Mouse (Mus musculus) lung, postnatal 0 days (tissue): ENCODE data around the gene Myo10.

Source experiments
- CTCF ChIP-seq: IDR thresholded peaks from 2 replicates; pipeline ENCODE4 v1.5.1; 2016; ENCODE audit warnings: antibody characterized with exemption, mild to moderate bottlenecking
- EP300 ChIP-seq: IDR thresholded peaks from 2 replicates; pipeline ENCODE4 v1.6.1; 2016; ENCODE audit warnings: antibody characterized with exemption, mild to moderate bottlenecking, control low read depth

GRCm38 (mm10) chr15:25692254-25692950 is 70.1 kb downstream of the Myo10 start:
- TF ChIP-seq CTCF, result no peak
- TF ChIP-seq EP300, result no peak
